Mouse (Mus musculus) heart, postnatal 0 days (tissue): ENCODE measurements around the gene Bcap29. TPM values are rescaled to one million over a fixed set of nuclear protein-coding genes. Genes with fewer than 3 reads are reported as not detected.

Experiments used
- ATAC-seq: fragments of 200-750 bp; cut with Nextera tagmentation; 2 replicates; pipeline ENCODE4 v1.8.0; 2017; ENCODE audit warnings: low read depth, moderate number of reproducible peaks, moderate library complexity; ENCODE audit not compliant: insufficient read depth
- DNase-seq: peaks from one replicate; pipeline ENCODE4 v3.0.0-alpha.2; 2016; ENCODE audit warnings: low spot score
- H3K27ac ChIP-seq: fragments of 300-500 bp; sonication (generic); 2 replicates; pipeline ENCODE4 v1.5.1; 2014; ENCODE audit warnings: low read depth, mild to moderate bottlenecking
- H3K27me3 ChIP-seq: fragments of 300-500 bp; sonication (generic); 2 replicates; pipeline ENCODE4 v1.6.1; 2014; ENCODE audit warnings: low read length, mixed read lengths; ENCODE audit not compliant: control insufficient read depth, insufficient read depth
- H3K36me3 ChIP-seq: fragments of 300-500 bp; sonication (generic); replicated peaks from 2 replicates; pipeline ENCODE4 v1.6.1; 2014; ENCODE audit warnings: low read length, mixed read lengths; ENCODE audit not compliant: control insufficient read depth, insufficient read depth
- H3K4me1 ChIP-seq: fragments of 300-500 bp; sonication (generic); 2 replicates; pipeline ENCODE4 v1.6.1; 2014; ENCODE audit warnings: antibody characterized with exemption; ENCODE audit not compliant: control insufficient read depth, insufficient read depth
- H3K4me2 ChIP-seq: fragments of 300-500 bp; sonication (generic); 2 replicates; pipeline ENCODE4 v1.6.1; 2014; ENCODE audit warnings: low read depth, mild to moderate bottlenecking, low read length, moderate library complexity
- H3K4me3 ChIP-seq: fragments of 300-500 bp; sonication (generic); 2 replicates; pipeline ENCODE4 v1.5.1; 2014; ENCODE audit warnings: low read depth, low read length
- H3K9ac ChIP-seq: fragments of 300-500 bp; sonication (generic); replicated peaks from 2 replicates; pipeline ENCODE4 v1.6.1; 2014; ENCODE audit warnings: low read depth, low read length, mixed read lengths
- H3K9me3 ChIP-seq: fragments of 300-500 bp; sonication (generic); replicated peaks from 2 replicates; pipeline ENCODE4 v1.6.1; 2016; ENCODE audit warnings: low read length; ENCODE audit not compliant: control insufficient read depth
- CTCF ChIP-seq: IDR thresholded peaks from 2 replicates; pipeline ENCODE4 v1.5.1; 2016; ENCODE audit warnings: antibody characterized with exemption, control low read depth, low read depth
- EP300 ChIP-seq: IDR thresholded peaks from 2 replicates; pipeline ENCODE4 v1.6.1; 2016; ENCODE audit warnings: antibody characterized with exemption, low read depth
- WGBS: fragments of 180-500 bp; shearing (Covaris S2); extraction: QIAGEN DNeasy Blood & Tissue Kit; methylation state at CpG from one replicate; pipeline ENCODE4 v1.1.7; 2014; 5-methylcytosine and 5-hydroxymethylcytosine counted together
- polyA plus RNA-seq: library from polyadenylated mRNA; unstranded; fragments of >200 nt; fragmentation: Nextera tagmentation; extraction: Ambion mirVana; gene quantifications from 2 replicates; pipeline ENCODE4 v1.2.1, GENCODE M21; 2015
- total RNA-seq: library from RNA; depleted of rRNA; stranded (reverse); fragments of >200 nt; gene quantifications from 2 replicates; pipeline ENCODE4 v1.2.3, GENCODE M21; 2014; ENCODE audit warnings: low replicate concordance; rRNA removed

Bcap29 gene
- 10.4 and 68.3 TPM in 2 replicates for total RNA-seq
- 52.8 and 54.7 TPM in 2 replicates for polyA plus RNA-seq

DNA sequence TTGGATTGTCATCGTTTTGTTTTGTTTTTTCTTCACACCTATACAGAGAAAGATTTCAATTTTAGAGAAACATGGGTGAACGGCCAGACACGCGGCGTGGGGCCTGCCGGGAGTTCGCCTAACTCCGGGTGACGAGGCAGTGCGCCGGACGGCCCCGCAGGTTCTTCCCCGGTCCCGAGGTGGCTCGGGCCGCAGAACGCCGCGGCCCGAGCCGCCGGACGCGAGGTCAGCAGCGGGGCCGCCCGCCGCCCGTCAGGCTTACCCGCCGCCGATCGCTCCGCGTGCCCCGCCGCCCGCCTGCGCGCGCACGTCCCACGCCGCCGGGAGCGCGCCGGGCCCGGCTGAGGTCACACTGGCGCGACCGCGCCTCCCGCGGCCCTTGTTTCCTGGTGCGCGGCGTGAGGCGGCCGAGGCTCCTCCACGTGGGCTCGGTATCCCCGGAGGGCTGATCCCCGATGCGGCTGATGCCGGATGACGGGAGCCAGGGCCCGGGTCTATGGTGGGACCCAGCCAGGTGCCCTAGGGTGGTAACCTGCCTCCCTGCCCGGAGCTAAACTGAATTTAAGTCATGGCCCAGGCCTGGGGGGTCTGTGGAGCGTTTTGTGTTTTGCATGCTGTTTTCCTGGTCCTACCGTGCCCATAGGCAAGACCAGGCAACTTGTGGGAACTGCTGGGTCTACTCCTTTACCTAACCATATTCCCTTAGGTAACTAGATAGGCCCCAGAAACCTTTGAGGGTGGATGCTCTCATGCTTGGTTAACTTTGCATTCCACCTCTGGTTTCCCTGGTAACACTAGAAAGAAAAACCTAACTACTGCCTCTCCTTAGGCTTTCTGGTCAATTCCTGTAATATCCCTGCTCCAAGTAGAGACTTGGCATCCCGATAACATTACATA lies at the start of gene Bcap29:
TSS of gene Bcap29 (minus strand) at position 316 of the 897 bp plus-strand sequence.
- Histone ChIP-seq H3K4me1 (peaks cover 9% of the 10 kb centered on the region; the same call in 1 of the 2 replicates), H3K27me3 (no peaks in the 10 kb centered on the region), H3K9ac (peak within 1 kb of the TSS; percentile 83), H3K4me3 (peak within 1 kb of the TSS; percentile 67), H3K36me3 (peaks cover 4% of the 10 kb centered on the region; the same call in 1 of the 2 replicates), H3K27ac (peak within 1 kb of the TSS; percentile 84), H3K4me2 (peak within 1 kb of the TSS; percentile 79), H3K9me3 (no peaks in the 10 kb centered on the region)
- peak; percentile 79 for DNase-seq
- ATAC-seq, result peak; percentile 94
- WGBS, result 2% methylated on average over 53 of the region's 73 CpGs
- TF ChIP-seq EP300 (no peak), CTCF (no peak)

GRCm38 (mm10) chr12:31667187-31667586 lies 32.7 kb upstream of the Bcap29 start:
- H3K4me3 ChIP-seq, result no peak overlapping the region
- peaks cover 50% of the 10 kb centered on the region for H3K36me3 ChIP-seq
- TF ChIP-seq CTCF (no peak), EP300 (no peak)
- no peak overlapping the region for H3K27ac ChIP-seq
- H3K4me2 ChIP-seq, result no peak overlapping the region
- DNase-seq, result no peak
- no peaks in the 10 kb centered on the region for H3K4me1 ChIP-seq
- H3K27me3 ChIP-seq, result no peaks in the 10 kb centered on the region
- WGBS, result 63% methylated on average over 3 of the region's 3 CpGs
- no peaks in the 10 kb centered on the region for H3K9me3 ChIP-seq
- H3K9ac ChIP-seq, result no peak overlapping the region
- no peak for ATAC-seq

- ATAC-seq (no peak), DNase-seq (no peak)
- peaks cover 45% of the 10 kb centered on the region for H3K36me3 ChIP-seq
Observed at GRCm38 (mm10) chr12:31665999-31666398, 31.5 kb upstream of the Bcap29 start.

DNA sequence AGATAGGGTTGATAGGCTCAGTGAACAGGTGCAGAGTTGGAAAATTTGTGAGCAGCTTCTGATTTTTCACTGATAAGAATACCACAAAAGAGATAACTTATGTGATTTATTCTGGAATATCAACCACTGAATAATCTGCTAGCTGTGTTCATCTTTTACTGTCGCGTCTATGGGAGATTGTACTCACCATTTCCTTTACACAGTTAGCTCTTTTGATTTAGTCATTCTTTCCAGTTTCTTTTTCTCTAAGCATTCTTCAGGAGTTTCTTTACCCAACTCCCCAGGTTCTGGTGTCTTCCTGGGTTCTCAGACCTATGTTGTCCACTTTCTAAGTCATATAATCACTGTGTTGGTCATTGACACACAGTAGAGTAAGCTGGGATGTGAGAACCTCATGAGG lies 22.4 kb upstream of the Bcap29 start:
- H3K27ac ChIP-seq, result no peak overlapping the region
- H3K9me3 ChIP-seq, result no peaks in the 10 kb centered on the region
- H3K36me3 ChIP-seq, result no peaks in the 10 kb centered on the region
- H3K4me3 ChIP-seq, result no peak overlapping the region
- WGBS, result 97% methylated on average over 2 of the region's 2 CpGs
- TF ChIP-seq CTCF, result no peak
- no peak for TF ChIP-seq EP300
- no peak overlapping the region for H3K9ac ChIP-seq
- DNase-seq (no peak), ATAC-seq (no peak)
- peaks cover 5% of the 10 kb centered on the region for H3K4me1 ChIP-seq
- H3K4me2 ChIP-seq, result no peak overlapping the region
- H3K27me3 ChIP-seq, result no peaks in the 10 kb centered on the region

More at GRCm38 (mm10) chr12:31665999-31666398, 31.5 kb upstream of the Bcap29 start:
- TF ChIP-seq CTCF (no peak), EP300 (no peak)
- Histone ChIP-seq H3K4me1 (no peaks in the 10 kb centered on the region), H3K4me3 (no peak overlapping the region), H3K4me2 (no peak overlapping the region), H3K27ac (no peak overlapping the region), H3K9ac (no peak overlapping the region), H3K27me3 (no peaks in the 10 kb centered on the region), H3K9me3 (no peaks in the 10 kb centered on the region)
- 72% methylated on average over 6 of the region's 6 CpGs for WGBS

GRCm38 (mm10) chr12:31654965-31655477 lies 20.6 kb upstream of the Bcap29 start:
- no peak for TF ChIP-seq EP300
- TF ChIP-seq CTCF, result peak; percentile 43
- DNase-seq (peak; percentile 36), ATAC-seq (peak; percentile 78)
- Histone ChIP-seq H3K9me3 (no peaks in the 10 kb centered on the region), H3K36me3 (no peaks in the 10 kb centered on the region), H3K4me3 (peak overlapping the region; percentile 92), H3K4me1 (peaks cover 5% of the 10 kb centered on the region), H3K4me2 (peak overlapping the region; percentile 68), H3K9ac (peak overlapping the region; percentile 84), H3K27me3 (no peaks in the 10 kb centered on the region), H3K27ac (peak overlapping the region; percentile 91)
- under 1% methylated on average over 28 of the region's 29 CpGs for whole genome bisulfite sequencing
